Mouse (Mus musculus): ENCODE measurements around the gene Slc3a2.

GRCm38 (mm10) chr19:8756635-8757387, 33.6 kb upstream of the Slc3a2 start, which contains the start of gene Nxf1:
- TF ChIP-seq POLR2A (IDR thresholded peaks at IDR 0.05; ENCODE audit: borderline replicate concordance, extremely low read depth, low read depth, low read length) (peak; percentile 94), CTCF (IDR thresholded peaks at IDR 0.05; ENCODE audit: insufficient read depth, low read length) (no peak)
